Mouse (Mus musculus) C2C12 (cell line): ENCODE data around the gene Mllt6.

ENCODE experiments used
- CEBPB ChIP-seq: IDR thresholded peaks from one replicate; pipeline ENCODE4 v1.6.1; 2011; ENCODE audit warnings: low read depth, mild to moderate bottlenecking, control low read depth, moderate library complexity
- CTCF ChIP-seq: IDR thresholded peaks from one replicate; pipeline ENCODE4 v1.5.1; 2011; ENCODE audit not compliant: control insufficient read depth, insufficient read depth, insufficient read length
- MAX ChIP-seq: IDR thresholded peaks from one replicate; pipeline ENCODE4 v1.6.1; 2011; ENCODE audit warnings: mild to moderate bottlenecking, control low read depth
- MYOD1 ChIP-seq: IDR thresholded peaks from one replicate; pipeline ENCODE4 v1.6.1; 2011; ENCODE audit warnings: low read depth; ENCODE audit not compliant: control insufficient read depth, insufficient read length
- MYOG ChIP-seq: IDR thresholded peaks from one replicate; pipeline ENCODE4 v1.6.1; 2011; ENCODE audit not compliant: control insufficient read depth, insufficient read length; ENCODE audit errors: extremely low read depth
- USF1 ChIP-seq: IDR thresholded peaks from one replicate; pipeline ENCODE4 v1.6.1; 2011; ENCODE audit warnings: low read depth, mild to moderate bottlenecking, control low read depth, moderate library complexity

GRCm38 (mm10) chr11:97664771-97665240 lies 1.6 kb downstream of the Mllt6 start:
- TF ChIP-seq CTCF: no peak
- no peak for TF ChIP-seq USF1
- no peak for TF ChIP-seq MYOD1
- no peak for TF ChIP-seq MYOG
- no peak for TF ChIP-seq MAX
- TF ChIP-seq CEBPB: no peak
